Mouse (Mus musculus): ENCODE data around the gene Olfr1438-ps1. TPM values are rescaled to one million over a fixed set of nuclear protein-coding genes. Genes with fewer than 3 reads are reported as not detected.
"Not testable (repeated sequence)": the region's sequence is repeated elsewhere in the genome, so short reads cannot be mapped to it uniquely, and the experiment has no call there.

The Olfr1438-ps1 gene
- total RNA-seq (2021), result not detected

DNA sequence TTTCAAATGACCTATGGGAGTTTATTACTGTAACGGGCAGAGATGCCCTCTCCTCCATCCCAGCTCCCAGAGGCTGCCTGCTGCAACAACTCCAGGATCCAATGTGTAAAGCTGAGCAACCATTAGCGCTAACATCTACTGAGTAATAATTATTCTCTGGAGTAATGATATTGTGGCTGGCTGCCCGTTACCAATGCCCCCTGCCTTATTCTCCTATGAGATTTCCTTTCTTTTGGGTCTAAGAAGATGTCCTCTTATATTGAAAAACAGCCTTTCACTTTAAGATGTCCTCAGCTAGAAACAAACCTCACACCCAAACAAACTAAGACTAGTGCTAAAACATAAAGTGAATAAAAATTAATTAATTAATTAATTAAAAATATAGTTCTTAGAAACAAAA lies at the start of gene Olfr1438-ps1:
Olfr1438-ps1 (minus strand) TSS at position 101 of the 400 bp plus-strand sequence.
- no peak for DNase-seq

DNA sequence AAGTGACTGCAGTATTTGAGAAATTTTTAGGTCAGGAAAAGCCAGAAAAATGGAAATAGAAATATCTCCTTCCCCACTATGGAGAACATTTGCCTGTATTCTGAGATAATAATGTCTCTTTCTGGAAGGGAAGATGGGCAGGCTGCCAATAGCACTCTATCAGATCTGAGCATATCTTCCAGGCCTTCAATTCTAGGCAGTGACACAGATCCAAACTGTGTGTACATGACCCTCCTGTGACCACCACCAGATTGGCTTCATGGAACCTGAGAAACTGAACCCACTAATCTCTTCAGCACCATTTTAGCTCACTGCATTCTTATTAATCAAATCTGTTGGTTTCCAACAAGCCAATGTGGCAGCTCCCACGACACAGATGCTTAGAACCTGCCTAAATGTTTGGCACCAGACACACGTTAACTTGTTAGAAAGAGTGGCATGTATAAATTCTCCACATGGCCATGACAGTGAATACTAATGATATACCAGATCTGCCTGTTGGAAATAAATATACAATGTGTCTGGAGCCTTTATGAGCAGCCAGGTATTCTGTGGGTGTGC lies 38.8 kb upstream of the Olfr1438-ps1 start:
- DNase-seq, result no peak

DNA sequence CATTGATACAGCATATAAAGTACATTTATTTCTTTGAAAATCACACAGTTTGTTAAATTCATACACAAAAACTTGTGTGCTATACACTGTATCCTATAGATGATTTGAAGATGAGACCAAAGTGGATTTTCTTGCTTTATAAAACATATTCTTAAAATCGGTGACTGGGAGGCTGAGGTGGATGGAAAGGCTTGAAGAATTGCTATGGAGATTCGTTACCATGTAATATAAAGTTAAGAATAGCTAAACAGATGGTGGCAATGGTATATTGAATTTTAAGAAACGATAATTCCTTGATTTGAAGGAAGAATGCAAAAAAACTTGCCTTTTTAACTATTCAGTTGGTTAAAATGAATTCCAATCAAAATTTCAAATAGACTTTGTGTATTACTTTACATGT lies 37.3 kb upstream of the Olfr1438-ps1 start:
- no peak for DNase-seq

DNA sequence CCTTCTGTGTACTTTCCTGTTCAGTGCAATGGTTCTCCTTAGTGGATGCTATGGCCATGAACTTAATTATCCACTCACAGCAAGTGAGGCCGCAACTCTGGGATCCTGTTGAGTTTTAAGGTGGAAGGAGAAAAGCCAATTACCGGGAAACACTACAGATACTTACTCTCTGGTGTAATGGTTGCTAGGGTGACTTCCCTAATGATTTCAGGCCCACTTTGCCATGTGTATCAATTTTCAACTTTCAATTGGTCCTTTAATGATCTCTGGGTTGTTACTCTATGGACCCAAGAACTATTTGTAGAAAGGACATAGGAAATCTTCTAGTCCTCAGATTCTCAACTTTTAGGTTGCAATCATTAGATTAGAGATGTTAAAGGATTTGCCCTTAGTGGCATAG lies 10.7 kb downstream of the Olfr1438-ps1 start, which contains the start of gene Olfr1437:
Olfr1437 (minus strand) TSS at position 101 of the 400 bp plus-strand sequence.
- no peak for DNase-seq

DNA sequence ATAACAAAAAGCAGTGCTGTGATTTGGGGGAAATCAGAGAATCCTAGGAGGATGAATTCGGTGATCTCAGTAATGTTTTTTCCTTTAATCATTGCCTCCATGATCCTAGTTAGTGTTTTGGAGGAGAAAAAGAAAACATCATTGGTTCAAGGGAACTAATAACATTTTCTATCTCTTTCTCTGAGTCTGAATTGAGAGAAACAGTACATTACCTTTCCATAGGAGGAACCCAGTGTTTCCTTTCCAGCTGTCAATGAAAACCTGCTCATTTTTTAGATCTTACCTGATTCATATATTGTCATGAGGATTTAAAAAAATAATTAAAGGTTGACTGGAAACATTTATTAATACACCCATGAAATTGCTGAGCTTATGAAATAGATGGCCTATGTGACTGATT lies 36.7 kb downstream of the Olfr1438-ps1 start, which contains the start of gene Olfr1436:
Olfr1436 (minus strand) TSS at position 101 of the 400 bp plus-strand sequence.
- DNase-seq, result not testable (repeated sequence)

DNA sequence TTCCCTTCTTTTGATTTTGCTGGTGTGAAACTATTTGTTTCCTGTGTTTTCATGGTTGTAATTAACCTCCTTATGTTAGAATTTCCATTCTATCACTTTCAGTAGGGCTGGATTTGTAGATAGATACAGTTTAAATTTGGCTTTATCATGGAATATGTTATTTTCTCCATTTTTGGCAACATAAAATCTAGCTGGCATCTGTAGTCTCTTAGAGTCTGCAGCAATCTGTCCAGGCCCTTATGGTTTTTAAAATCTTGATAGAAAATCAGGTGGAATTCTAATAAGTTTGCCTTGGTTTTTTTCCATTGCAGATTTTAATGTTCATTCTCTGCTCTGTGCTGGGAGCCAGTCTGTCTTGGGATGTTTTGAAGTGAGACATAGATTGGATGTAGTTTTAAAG lies 42.7 kb downstream of the Olfr1438-ps1 start:
- no peak for DNase-seq

DNA sequence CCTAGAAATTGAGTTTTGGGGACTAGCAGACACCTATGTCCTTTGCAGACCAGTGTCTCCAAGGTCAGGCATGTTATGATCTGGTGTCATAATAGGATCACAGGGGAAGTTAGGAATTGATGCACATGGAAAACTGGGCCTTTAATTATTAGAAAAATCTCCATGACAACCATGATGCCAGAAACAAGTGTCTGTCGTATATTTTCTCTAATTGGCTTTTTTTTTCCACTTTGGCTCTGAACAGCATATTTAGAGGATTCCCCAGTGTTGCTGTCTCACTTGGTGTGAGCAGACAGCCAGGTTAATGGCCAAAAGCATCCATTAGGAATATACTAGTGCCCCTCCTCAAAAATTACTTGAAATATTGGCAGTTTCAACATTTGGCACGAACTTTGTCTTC lies 56.2 kb downstream of the Olfr1438-ps1 start, which contains the start of gene Olfr1434:
Olfr1434 (plus strand) TSS at position 301 of the 400 bp plus-strand sequence.
- DNase-seq, result no peak

Other genes starting within 250 kb of the Olfr1438-ps1 start
- not detected for gene Olfr1426, start 243.9 kb downstream of the Olfr1438-ps1 start, total RNA-seq (2021)
- not detected for gene Olfr1427, start 232.6 kb downstream of the Olfr1438-ps1 start, total RNA-seq (2021)
- gene Olfr1428, start 220.0 kb downstream of the Olfr1438-ps1 start, total RNA-seq (2021), result not detected
- gene Olfr76, start 212.7 kb downstream of the Olfr1438-ps1 start, total RNA-seq (2021), result not detected
- not detected for gene Olfr1555-ps1, start 165.8 kb downstream of the Olfr1438-ps1 start, total RNA-seq (2021)
- not detected for gene Olfr1431, start 135.3 kb downstream of the Olfr1438-ps1 start, total RNA-seq (2021)
- not detected for gene Olfr1432, start 103.3 kb downstream of the Olfr1438-ps1 start, total RNA-seq (2021)
- not detected for gene Olfr262, start 94.3 kb downstream of the Olfr1438-ps1 start, total RNA-seq (2021)
- gene Olfr235, start 74.9 kb downstream of the Olfr1438-ps1 start, total RNA-seq (2021), result not detected
- gene Olfr1434, start 56.1 kb downstream of the Olfr1438-ps1 start, total RNA-seq (2021), result not detected
- not detected for gene Olfr1436, start 36.8 kb downstream of the Olfr1438-ps1 start, total RNA-seq (2021)
- not detected for gene Olfr1437, start 10.8 kb downstream of the Olfr1438-ps1 start, total RNA-seq (2021)
- not detected for gene Olfr1440, start 51.4 kb upstream of the Olfr1438-ps1 start, total RNA-seq (2021)
- gene Olfr1441, start 81.5 kb upstream of the Olfr1438-ps1 start, total RNA-seq (2021), result not detected
- not detected for gene Pfpl, start 92.0 kb upstream of the Olfr1438-ps1 start, total RNA-seq (2021)
- 1 to 10 TPM; 4.5 to 5.7 TPM for gene Mpeg1, start 124.9 kb upstream of the Olfr1438-ps1 start, total RNA-seq (2021)
- gene Dtx4, start 165.5 kb upstream of the Olfr1438-ps1 start, total RNA-seq (2021), result 1 to 10 TPM; 7.7 to 8.9 TPM
- gene Fam111a, start 209.8 kb upstream of the Olfr1438-ps1 start, total RNA-seq (2021), result 10 to 100 TPM; 23.1 to 23.8 TPM